Mouse (Mus musculus): Measurements from ENCODE around the gene Tob1. TPM values are rescaled to one million over a fixed set of nuclear protein-coding genes. Genes with fewer than 3 reads are reported as not detected.

Tob1 gene
- polyA plus RNA-seq, 1 experiment from 2014 or later: 26.7 TPM

- no peaks in the 10 kb centered on the region for H3K9me3 ChIP-seq
- H3K27me3 ChIP-seq: no peaks in the 10 kb centered on the region
- no peak overlapping the region for H3K4me3 ChIP-seq
- H3K36me3 ChIP-seq: no peaks in the 10 kb centered on the region
- no peak overlapping the region for H3K4me2 ChIP-seq
- WGBS: 76% methylated on average over 15 of the region's 15 CpGs
- ATAC-seq (ENCODE audit: insufficient number of reproducible peaks, insufficient read depth, low FRiP score, low TSS enrichment, low read depth): no peak
- no peak overlapping the region for H3K27ac ChIP-seq
- no peak overlapping the region for H3K9ac ChIP-seq
- H3K4me1 ChIP-seq: peaks cover 14% of the 10 kb centered on the region
Measured at GRCm38 (mm10) chr11:94177841-94178585, 33.2 kb upstream of the Tob1 start.

- Histone ChIP-seq H3K27ac (no peak overlapping the region), H3K4me3 (no peak overlapping the region), H3K27me3 (no peaks in the 10 kb centered on the region), H3K4me2 (no peak overlapping the region), H3K9ac (no peak overlapping the region), H3K4me1 (peaks cover 14% of the 10 kb centered on the region), H3K36me3 (no peaks in the 10 kb centered on the region), H3K9me3 (no peaks in the 10 kb centered on the region)
- WGBS: 18% methylated on average over 1 of the region's 1 CpGs
- no peak for ATAC-seq (ENCODE audit: insufficient number of reproducible peaks, insufficient read depth, low FRiP score, low TSS enrichment, low read depth)
Measured at GRCm38 (mm10) chr11:94179768-94180167, 31.5 kb upstream of the Tob1 start.

GRCm38 (mm10) chr11:94180194-94180593 lies 31.1 kb upstream of the Tob1 start:
- Histone ChIP-seq H3K4me1 (peaks cover 11% of the 10 kb centered on the region), H3K36me3 (no peaks in the 10 kb centered on the region), H3K9ac (no peak overlapping the region), H3K4me3 (no peak overlapping the region), H3K27me3 (no peaks in the 10 kb centered on the region), H3K4me2 (no peak overlapping the region), H3K9me3 (no peaks in the 10 kb centered on the region), H3K27ac (no peak overlapping the region)
- WGBS: 79% methylated on average over 4 of the region's 4 CpGs
- no peak for ATAC-seq (ENCODE audit: insufficient number of reproducible peaks, insufficient read depth, low FRiP score, low TSS enrichment, low read depth)

- no peak overlapping the region for H3K4me3 ChIP-seq
- no peak overlapping the region for H3K9ac ChIP-seq
- ATAC-seq (ENCODE audit: insufficient number of reproducible peaks, insufficient read depth, low FRiP score, low TSS enrichment, low read depth): no peak
- no peaks in the 10 kb centered on the region for H3K27me3 ChIP-seq
- no peaks in the 10 kb centered on the region for H3K36me3 ChIP-seq
- WGBS: 87% methylated on average over 8 of the region's 8 CpGs
- H3K4me1 ChIP-seq: 0 out of 2 replicates have a peak, but pooled peaks cover 3% of the 10 kb centered on the region
- H3K27ac ChIP-seq: no peak overlapping the region
- no peak overlapping the region for H3K4me2 ChIP-seq
- H3K9me3 ChIP-seq: no peaks in the 10 kb centered on the region
Measured at GRCm38 (mm10) chr11:94181694-94182093, 29.6 kb upstream of the Tob1 start.

- ATAC-seq (ENCODE audit: insufficient number of reproducible peaks, insufficient read depth, low FRiP score, low TSS enrichment, low read depth): no peak
- 85% methylated on average over 4 of the region's 4 CpGs for WGBS
- H3K9me3 ChIP-seq: no peaks in the 10 kb centered on the region
Measured at GRCm38 (mm10) chr11:94182711-94183110, 28.5 kb upstream of the Tob1 start.

GRCm38 (mm10) chr11:94183120-94183519 lies 28.1 kb upstream of the Tob1 start:
- Histone ChIP-seq H3K9ac (no peak overlapping the region), H3K36me3 (no peaks in the 10 kb centered on the region), H3K4me2 (no peak overlapping the region), H3K9me3 (no peaks in the 10 kb centered on the region), H3K4me3 (no peak overlapping the region), H3K4me1 (no peaks in the 10 kb centered on the region), H3K27me3 (no peaks in the 10 kb centered on the region), H3K27ac (no peak overlapping the region)
- 87% methylated on average over 5 of the region's 5 CpGs for WGBS
- no peak for ATAC-seq (ENCODE audit: insufficient number of reproducible peaks, insufficient read depth, low FRiP score, low TSS enrichment, low read depth)

More at GRCm38 (mm10) chr11:94182711-94183110, 28.5 kb upstream of the Tob1 start:
- H3K4me3 ChIP-seq: no peak overlapping the region
- H3K9ac ChIP-seq: no peak overlapping the region
- no peak overlapping the region for H3K4me2 ChIP-seq
- H3K27me3 ChIP-seq: no peaks in the 10 kb centered on the region
- 0 out of 2 replicates have a peak, but pooled peaks cover 1% of the 10 kb centered on the region for H3K4me1 ChIP-seq
- H3K27ac ChIP-seq: no peak overlapping the region
- no peaks in the 10 kb centered on the region for H3K36me3 ChIP-seq

GRCm38 (mm10) chr11:94183671-94184070 lies 27.6 kb upstream of the Tob1 start:
- Histone ChIP-seq H3K9ac (no peak overlapping the region), H3K36me3 (no peaks in the 10 kb centered on the region), H3K4me3 (no peak overlapping the region), H3K4me1 (no peaks in the 10 kb centered on the region), H3K4me2 (no peak overlapping the region), H3K9me3 (no peaks in the 10 kb centered on the region), H3K27ac (no peak overlapping the region), H3K27me3 (no peaks in the 10 kb centered on the region)
- ATAC-seq (ENCODE audit: insufficient number of reproducible peaks, insufficient read depth, low FRiP score, low TSS enrichment, low read depth): no peak
- WGBS: 79% methylated on average over 2 of the region's 2 CpGs

GRCm38 (mm10) chr11:94189579-94189978 lies 21.7 kb upstream of the Tob1 start:
- no peak for ATAC-seq (ENCODE audit: insufficient number of reproducible peaks, insufficient read depth, low FRiP score, low TSS enrichment, low read depth)
- Histone ChIP-seq H3K4me2 (no peak overlapping the region), H3K4me1 (peaks cover 8% of the 10 kb centered on the region; the same call in 1 of the 2 replicates), H3K9ac (no peak overlapping the region), H3K27me3 (no peaks in the 10 kb centered on the region), H3K27ac (no peak overlapping the region), H3K36me3 (no peaks in the 10 kb centered on the region), H3K4me3 (no peak overlapping the region), H3K9me3 (no peaks in the 10 kb centered on the region)
- WGBS: 68% methylated on average over 10 of the region's 10 CpGs

- no peak overlapping the region for H3K27ac ChIP-seq
- no peaks in the 10 kb centered on the region for H3K27me3 ChIP-seq
- no peaks in the 10 kb centered on the region for H3K36me3 ChIP-seq
- no peaks in the 10 kb centered on the region for H3K9me3 ChIP-seq
- 42% methylated on average over 5 of the region's 5 CpGs for WGBS
- no peak for ATAC-seq (ENCODE audit: insufficient number of reproducible peaks, insufficient read depth, low FRiP score, low TSS enrichment, low read depth)
- H3K9ac ChIP-seq: no peak overlapping the region
- no peak overlapping the region for H3K4me3 ChIP-seq
- H3K4me1 ChIP-seq: peaks cover 8% of the 10 kb centered on the region; the same call in 1 of the 2 replicates
- H3K4me2 ChIP-seq: no peak overlapping the region
Measured at GRCm38 (mm10) chr11:94190665-94191064, 20.6 kb upstream of the Tob1 start.

- WGBS: 78% methylated on average over 2 of the region's 2 CpGs
- ATAC-seq (ENCODE audit: insufficient number of reproducible peaks, insufficient read depth, low FRiP score, low TSS enrichment, low read depth): no peak
Measured at GRCm38 (mm10) chr11:94193109-94193508, 18.1 kb upstream of the Tob1 start.

GRCm38 (mm10) chr11:94196311-94196710 lies 14.9 kb upstream of the Tob1 start:
- ATAC-seq (ENCODE audit: insufficient number of reproducible peaks, insufficient read depth, low FRiP score, low TSS enrichment, low read depth): no peak
- Histone ChIP-seq H3K36me3 (no peaks in the 10 kb centered on the region), H3K9me3 (no peaks in the 10 kb centered on the region), H3K4me2 (no peak overlapping the region), H3K4me3 (no peak overlapping the region), H3K27ac (no peak overlapping the region), H3K4me1 (no peaks in the 10 kb centered on the region), H3K9ac (no peak overlapping the region), H3K27me3 (no peaks in the 10 kb centered on the region)
- 82% methylated on average over 3 of the region's 3 CpGs for WGBS

More at GRCm38 (mm10) chr11:94193109-94193508, 18.1 kb upstream of the Tob1 start:
- no peak overlapping the region for H3K9ac ChIP-seq
- H3K27ac ChIP-seq: no peak overlapping the region
- no peaks in the 10 kb centered on the region for H3K27me3 ChIP-seq
- peaks cover 8% of the 10 kb centered on the region; the same call in 1 of the 2 replicates for H3K4me1 ChIP-seq
- no peaks in the 10 kb centered on the region for H3K36me3 ChIP-seq
- no peaks in the 10 kb centered on the region for H3K9me3 ChIP-seq
- no peak overlapping the region for H3K4me3 ChIP-seq
- no peak overlapping the region for H3K4me2 ChIP-seq

GRCm38 (mm10) chr11:94198405-94199146 lies 12.7 kb upstream of the Tob1 start:
- Histone ChIP-seq H3K9me3 (no peaks in the 10 kb centered on the region), H3K9ac (no peak overlapping the region), H3K4me2 (no peak overlapping the region), H3K27ac (no peak overlapping the region), H3K36me3 (no peaks in the 10 kb centered on the region), H3K4me3 (no peak overlapping the region), H3K27me3 (no peaks in the 10 kb centered on the region), H3K4me1 (no peaks in the 10 kb centered on the region)
- ATAC-seq (ENCODE audit: insufficient number of reproducible peaks, insufficient read depth, low FRiP score, low TSS enrichment, low read depth): no peak
- 85% methylated on average over 7 of the region's 7 CpGs for WGBS
